Mouse (Mus musculus) thymus, adult 2 months (tissue): Measurements from ENCODE around the gene Slc4a1. TPM values are rescaled to one million over a fixed set of nuclear protein-coding genes. Genes with fewer than 3 reads are reported as not detected.

Experiments used
- DNase-seq: peaks from one replicate; pipeline ENCODE4 v3.0.0; 2021
- H3K27ac ChIP-seq: fragments of 200-500 bp; 2 replicates; pipeline ENCODE4 v1.5.1; 2012; ENCODE audit warnings: low read length, control low read depth; ENCODE audit not compliant: control insufficient read depth, insufficient read depth
- H3K27me3 ChIP-seq: fragments of 200-500 bp; 2 replicates; pipeline ENCODE4 v1.6.1; 2012; ENCODE audit warnings: mild to moderate bottlenecking, low read length, moderate library complexity, mixed read lengths; ENCODE audit not compliant: control insufficient read depth, insufficient read depth
- H3K36me3 ChIP-seq: fragments of 200-500 bp; 2 replicates; pipeline ENCODE4 v1.6.1; 2012; ENCODE audit warnings: mild to moderate bottlenecking, low read length, moderate library complexity; ENCODE audit not compliant: control insufficient read depth, insufficient read depth
- H3K4me1 ChIP-seq: fragments of 200-500 bp; replicated peaks from 2 replicates; pipeline ENCODE4 v1.6.1; 2012; ENCODE audit warnings: low read length; ENCODE audit not compliant: control insufficient read depth, insufficient read depth
- H3K4me3 ChIP-seq: fragments of 200-500 bp; 2 replicates; pipeline ENCODE4 v1.5.1; 2012; ENCODE audit warnings: mild to moderate bottlenecking, low read length, control low read depth, moderate library complexity; ENCODE audit not compliant: control insufficient read depth, insufficient read depth
- CTCF ChIP-seq: fragments of 200-500 bp; IDR thresholded peaks from 2 replicates; pipeline ENCODE4 v1.5.1; 2012; ENCODE audit warnings: mild to moderate bottlenecking, control low read depth, low read length, moderate library complexity, borderline replicate concordance; ENCODE audit not compliant: control insufficient read depth, poor library complexity, insufficient read depth; ENCODE audit errors: extremely low read depth
- POLR2A ChIP-seq: fragments of 200-500 bp; IDR thresholded peaks from 2 replicates; pipeline ENCODE4 v1.6.1; 2012; ENCODE audit warnings: mild to moderate bottlenecking, low read length, control low read depth, moderate library complexity; ENCODE audit not compliant: control insufficient read depth, poor library complexity, insufficient read depth; ENCODE audit errors: extremely low read depth
- WGBS: fragments of 180-500 bp; shearing (Covaris S2); methylation state at CpG from one replicate; pipeline ENCODE4 v1.1.7; 2018; 5-methylcytosine and 5-hydroxymethylcytosine counted together
- polyA plus RNA-seq: library from polyadenylated mRNA; depleted of rRNA; stranded (reverse); fragments of >200 nt; gene quantifications from 2 replicates; pipeline ENCODE4 v1.2.3, GENCODE M21; 2012

Gene Slc4a1
- polyA plus RNA-seq, 1 experiment: 0.34 TPM

GRCm38 (mm10) chr11:102383365-102384136 is 17.5 kb upstream of the Slc4a1 start:
- Histone ChIP-seq H3K27me3 (no peaks in the 10 kb centered on the region), H3K36me3 (no peaks in the 10 kb centered on the region), H3K27ac (no peak overlapping the region), H3K4me1 (no peaks in the 10 kb centered on the region), H3K4me3 (no peak overlapping the region)
- no peak for TF ChIP-seq POLR2A
- no peak for TF ChIP-seq CTCF
- no peak for DNase-seq
- 86% methylated on average over 1 of the region's 1 CpGs for whole genome bisulfite sequencing

GRCm38 (mm10) chr11:102382794-102383193 is 16.8 kb upstream of the Slc4a1 start:
- no peak overlapping the region for H3K4me3 ChIP-seq
- TF ChIP-seq CTCF (no peak), POLR2A (no peak)
- 57% methylated on average over 3 of the region's 3 CpGs for whole genome bisulfite sequencing
- no peak overlapping the region for H3K27ac ChIP-seq
- H3K27me3 ChIP-seq: no peaks in the 10 kb centered on the region
- DNase-seq: no peak
- no peaks in the 10 kb centered on the region for H3K4me1 ChIP-seq
- no peaks in the 10 kb centered on the region for H3K36me3 ChIP-seq

GRCm38 (mm10) chr11:102381341-102382100 is 15.5 kb upstream of the Slc4a1 start:
- H3K36me3 ChIP-seq: no peaks in the 10 kb centered on the region
- H3K27ac ChIP-seq: no peak overlapping the region
- 78% methylated on average over 4 of the region's 4 CpGs for WGBS
- H3K4me3 ChIP-seq: no peak overlapping the region
- TF ChIP-seq CTCF (no peak), POLR2A (no peak)
- no peaks in the 10 kb centered on the region for H3K27me3 ChIP-seq
- DNase-seq: no peak
- H3K4me1 ChIP-seq: no peaks in the 10 kb centered on the region

- no peaks in the 10 kb centered on the region for H3K36me3 ChIP-seq
- no peak overlapping the region for H3K27ac ChIP-seq
- no peaks in the 10 kb centered on the region; the same call in 1 of the 2 replicates for H3K27me3 ChIP-seq
- no peaks in the 10 kb centered on the region for H3K4me1 ChIP-seq
- no peak for DNase-seq
- WGBS: 81% methylated on average over 5 of the region's 5 CpGs
- TF ChIP-seq POLR2A (no peak), CTCF (no peak)
- no peak overlapping the region for H3K4me3 ChIP-seq
Observed at GRCm38 (mm10) chr11:102380091-102380490, 14.1 kb upstream of the Slc4a1 start.

GRCm38 (mm10) chr11:102377186-102377585 is 11.2 kb upstream of the Slc4a1 start:
- Histone ChIP-seq H3K27ac (no peak overlapping the region), H3K36me3 (no peaks in the 10 kb centered on the region), H3K4me1 (no peaks in the 10 kb centered on the region), H3K27me3 (peaks cover 3% of the 10 kb centered on the region; the same call in 1 of the 2 replicates), H3K4me3 (no peak overlapping the region)
- 61% methylated on average over 12 of the region's 12 CpGs for WGBS
- TF ChIP-seq CTCF: no peak
- TF ChIP-seq POLR2A: no peak
- DNase-seq: peak; percentile 6

- Histone ChIP-seq H3K4me1 (no peaks in the 10 kb centered on the region), H3K27ac (no peak overlapping the region), H3K36me3 (no peaks in the 10 kb centered on the region), H3K27me3 (peaks cover 3% of the 10 kb centered on the region; the same call in 1 of the 2 replicates), H3K4me3 (no peak overlapping the region)
- TF ChIP-seq CTCF: no peak
- TF ChIP-seq POLR2A: no peak
- 54% methylated on average over 8 of the region's 8 CpGs for WGBS
- DNase-seq: no peak
Observed at GRCm38 (mm10) chr11:102376196-102376835, 10.3 kb upstream of the Slc4a1 start.
